Mouse (Mus musculus): ENCODE measurements around the gene Ash1l. TPM values are rescaled to one million over a fixed set of nuclear protein-coding genes. Genes with fewer than 3 reads are reported as not detected.
A peak's percentile ranks its signal among the peaks of the same experiment; 100 is the strongest.

Ash1l gene
- polyA plus RNA-seq, 1 experiment: 4.7 TPM

- TF ChIP-seq USF1 (IDR thresholded peaks at IDR 0.05; ENCODE audit: low read depth) (no peak), SRF (IDR thresholded peaks at IDR 0.05; ENCODE audit: control insufficient read depth, insufficient read length, low read depth) (no peak), CEBPB (IDR thresholded peaks at IDR 0.05; ENCODE audit: insufficient read depth, poor library complexity, severe bottlenecking) (no peak), MYOD1 (IDR thresholded peaks at IDR 0.05; ENCODE audit: control insufficient read depth in 1 of 3, insufficient read length in 2 of 3, low read depth in 2 of 3) (no peak), MAX (IDR thresholded peaks at IDR 0.05; ENCODE audit: low read depth) (no peak)
- Histone ChIP-seq H3K4me3 (peak within 1 kb of the TSS; percentile 77), H3K36me3 (ENCODE audit: control insufficient read depth, insufficient read depth) (peaks cover 30% of the 10 kb centered on the region)
Measured at GRCm38 (mm10) chr3:89100811-89101210, 150.4 kb downstream of the Ash1l start, which contains the start of gene Gm43738. Gene Gm43738 (minus strand): TSS chr3:89101099.

GRCm38 (mm10) chr3:89101459-89101811 is 151.0 kb downstream of the Ash1l start:
- peak overlapping the region; percentile 93 for H3K4me2 ChIP-seq (ENCODE audit: low read depth)
- H3ac ChIP-seq (ENCODE audit: control insufficient read depth, insufficient read length): peak overlapping the region; percentile 61
- TF ChIP-seq REST (IDR thresholded peaks at IDR 0.05; ENCODE audit: insufficient read depth, insufficient read length): no peak
- no peak for TF ChIP-seq POLR2AphosphoS2 (IDR thresholded peaks at IDR 0.05; ENCODE audit: insufficient read length, low read depth)
- TF ChIP-seq MYOG (IDR thresholded peaks at IDR 0.05; ENCODE audit: control insufficient read depth in 1 of 3, insufficient read depth in 1 of 3, insufficient read length in 2 of 3, low read depth in 2 of 3): peak; percentile 4 to 85 (median 75)
- peak in 2 of 3 experiments; percentile 71 to 88 for TF ChIP-seq MYOD1 (IDR thresholded peaks at IDR 0.05; ENCODE audit: control insufficient read depth in 1 of 3, insufficient read length in 2 of 3, low read depth in 2 of 3)
- peaks cover 28% of the 10 kb centered on the region for H3K36me3 ChIP-seq (ENCODE audit: control insufficient read depth, insufficient read depth)
- no peaks in the 10 kb centered on the region for H3K27me3 ChIP-seq (ENCODE audit: control insufficient read depth, insufficient read depth, insufficient read length)
- peak overlapping the region; percentile 77 for H3K4me3 ChIP-seq
- H3K79me2 ChIP-seq (ENCODE audit: control insufficient read depth, insufficient read depth): peaks cover 53% of the 10 kb centered on the region

More at GRCm38 (mm10) chr3:89100811-89101210, 150.4 kb downstream of the Ash1l start, which contains the start of gene Gm43738:
- H3K4me2 ChIP-seq (ENCODE audit: low read depth): peak within 1 kb of the TSS; percentile 93
- H3K27me3 ChIP-seq (ENCODE audit: control insufficient read depth, insufficient read depth, insufficient read length): no peaks in the 10 kb centered on the region
- peak within 1 kb of the TSS; percentile 61 for H3ac ChIP-seq (ENCODE audit: control insufficient read depth, insufficient read length)
- H3K79me2 ChIP-seq (ENCODE audit: control insufficient read depth, insufficient read depth): peaks cover 54% of the 10 kb centered on the region

GRCm38 (mm10) chr3:89101812-89102494 is 151.5 kb downstream of the Ash1l start, which contains the start of gene Fdps:
Gene Fdps (minus strand): TSS chr3:89101959.
- Histone ChIP-seq H3K36me3 (ENCODE audit: control insufficient read depth, insufficient read depth) (peaks cover 23% of the 10 kb centered on the region), H3K27me3 (ENCODE audit: control insufficient read depth, insufficient read depth, insufficient read length) (no peaks in the 10 kb centered on the region), H3K79me2 (ENCODE audit: control insufficient read depth, insufficient read depth) (peaks cover 48% of the 10 kb centered on the region), H3K4me2 (ENCODE audit: low read depth) (peak within 1 kb of the TSS; percentile 93), H3K4me3 (peak within 1 kb of the TSS; percentile 77), H3ac (ENCODE audit: control insufficient read depth, insufficient read length) (peak within 1 kb of the TSS; percentile 61)
- TF ChIP-seq USF1 (IDR thresholded peaks at IDR 0.05; ENCODE audit: low read depth) (peak; percentile 64), E2F4 (IDR thresholded peaks at IDR 0.05; ENCODE audit: insufficient read depth) (peak; percentile 27), MYOG (IDR thresholded peaks at IDR 0.05; ENCODE audit: control insufficient read depth in 1 of 3, insufficient read depth in 1 of 3, insufficient read length in 2 of 3, low read depth in 2 of 3) (peak in 1 of 3 experiments; percentile 0), TCF3 (IDR thresholded peaks at IDR 0.05; ENCODE audit: insufficient read length, low read depth) (no peak), MYOD1 (IDR thresholded peaks at IDR 0.05; ENCODE audit: control insufficient read depth in 1 of 3, insufficient read length in 2 of 3, low read depth in 2 of 3) (peak in 1 of 3 experiments; percentile 6), SRF (IDR thresholded peaks at IDR 0.05; ENCODE audit: control insufficient read depth, insufficient read length, low read depth) (no peak), POLR2A (IDR thresholded peaks at IDR 0.05; ENCODE audit: insufficient read length, low read depth) (peak; percentile 51), POLR2AphosphoS2 (IDR thresholded peaks at IDR 0.05; ENCODE audit: insufficient read length, low read depth) (peak; percentile 77), MAX (IDR thresholded peaks at IDR 0.05; ENCODE audit: low read depth) (peak; percentile 22)

DNA sequence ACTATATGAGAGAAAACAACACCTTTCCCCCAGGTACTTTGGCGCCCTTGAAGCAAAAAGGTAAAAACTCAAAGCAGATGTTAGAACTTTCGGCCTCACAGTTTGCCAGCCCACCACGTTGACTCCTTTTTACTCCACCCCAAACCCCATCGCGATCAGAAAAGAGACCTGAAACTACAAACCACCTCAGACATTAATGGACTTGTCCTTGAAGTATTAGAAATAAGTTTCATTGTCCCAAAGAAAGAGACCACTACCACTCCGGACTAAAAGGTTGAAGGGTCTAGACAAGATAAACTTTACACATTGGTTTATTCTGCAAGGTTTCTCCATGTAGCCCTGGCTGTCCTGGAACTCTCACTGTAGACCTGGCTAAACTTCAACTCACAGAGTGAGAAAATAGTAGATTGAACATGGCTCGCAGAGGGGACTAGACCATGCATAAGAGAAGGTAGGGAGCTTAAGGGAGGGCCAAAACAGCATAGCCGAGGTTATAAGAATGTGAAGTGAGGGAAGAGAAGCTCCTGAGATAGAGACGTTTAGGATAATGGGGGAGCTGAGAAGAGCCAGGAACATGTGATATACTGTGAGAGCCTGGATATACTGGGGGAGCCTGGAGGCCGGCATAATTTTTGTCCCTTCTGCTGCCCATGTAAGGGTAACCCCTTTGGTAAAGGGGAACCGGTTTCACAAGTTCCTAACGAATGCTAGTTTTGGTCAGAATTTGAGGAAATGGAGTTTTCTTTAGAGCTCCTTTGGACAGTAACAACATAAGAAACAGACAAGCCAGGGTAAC is 152.3 kb downstream of the Ash1l start:
- Histone ChIP-seq H3K27me3 (ENCODE audit: control insufficient read depth, insufficient read depth, insufficient read length) (no peaks in the 10 kb centered on the region), H3ac (ENCODE audit: control insufficient read depth, insufficient read length) (no peak overlapping the region), H3K79me2 (ENCODE audit: control insufficient read depth, insufficient read depth) (peaks cover 40% of the 10 kb centered on the region), H3K4me2 (ENCODE audit: low read depth) (peak overlapping the region; percentile 81), H3K36me3 (ENCODE audit: control insufficient read depth, insufficient read depth) (peaks cover 16% of the 10 kb centered on the region), H3K4me3 (peak overlapping the region; percentile 77)
- TF ChIP-seq REST (IDR thresholded peaks at IDR 0.05; ENCODE audit: insufficient read depth, insufficient read length): no peak
- TF ChIP-seq MYOD1 (IDR thresholded peaks at IDR 0.05; ENCODE audit: control insufficient read depth in 1 of 3, insufficient read length in 2 of 3, low read depth in 2 of 3): no peak
- TF ChIP-seq TCF3 (IDR thresholded peaks at IDR 0.05; ENCODE audit: insufficient read length, low read depth): no peak
- no peak for TF ChIP-seq TCF12 (IDR thresholded peaks at IDR 0.05; ENCODE audit: insufficient read depth, poor library complexity, severe bottlenecking)
- TF ChIP-seq MAX (IDR thresholded peaks at IDR 0.05; ENCODE audit: low read depth): no peak
- no peak for TF ChIP-seq POLR2AphosphoS2 (IDR thresholded peaks at IDR 0.05; ENCODE audit: insufficient read length, low read depth)
- TF ChIP-seq E2F4 (IDR thresholded peaks at IDR 0.05; ENCODE audit: insufficient read depth): no peak
- TF ChIP-seq POLR2A (IDR thresholded peaks at IDR 0.05; ENCODE audit: insufficient read length, low read depth): no peak
- TF ChIP-seq MYOG (IDR thresholded peaks at IDR 0.05; ENCODE audit: control insufficient read depth in 1 of 3, insufficient read depth in 1 of 3, insufficient read length in 2 of 3, low read depth in 2 of 3): no peak
- TF ChIP-seq CEBPB (IDR thresholded peaks at IDR 0.05; ENCODE audit: insufficient read depth, poor library complexity, severe bottlenecking): no peak
- no peak for TF ChIP-seq SRF (IDR thresholded peaks at IDR 0.05; ENCODE audit: control insufficient read depth, insufficient read length, low read depth)
- TF ChIP-seq USF1 (IDR thresholded peaks at IDR 0.05; ENCODE audit: low read depth): no peak

Measured in myocyte (in vitro differentiated cells).